Mouse (Mus musculus) erythroblast, adult 5-6 weeks (primary cell): ENCODE data around the gene Slc7a6. TPM values are rescaled to one million over a fixed set of nuclear protein-coding genes. Genes with fewer than 3 reads are reported as not detected.

Experiments
- ATAC-seq: replicated peaks from 2 replicates; pipeline ENCODE4 v1.8.0; 2016; ENCODE audit warnings: moderate number of reproducible peaks, mild to moderate bottlenecking, moderate TSS enrichment, inconsistent platforms; ENCODE audit not compliant: poor library complexity, low FRiP score, severe bottlenecking
- total RNA-seq, 2 experiments: library from RNA; stranded (forward) in 1 of 2; stranded (reverse) in 1 of 2; fragments of 150-400 nt in 1 of 2; fragments of 200-764, 138-1000 nt in 1 of 2; gene quantifications; 2 replicates each; pipeline versions ENCODE4 v1.2.3 to v1.2.4; 2015 to 2017; ENCODE audit warnings: low replicate concordance in 2 of 2

Slc7a6 gene
- total RNA-seq (2015; ENCODE audit: low replicate concordance) (2.5 and 3.8 TPM in 2 replicates), total RNA-seq (2017; ENCODE audit: low replicate concordance) (2.2 and 2.5 TPM in 2 replicates)

- peak; percentile 70 for ATAC-seq
These were observed at the start of gene Slc7a6 for GRCm38 (mm10) chr8:106168356-106169016. TSS of gene Slc7a6 (plus strand) at chr8:106168857.

GRCm38 (mm10) chr8:106123443-106123842, 45.2 kb upstream of the Slc7a6 start:
- ATAC-seq: no peak

- no peak for ATAC-seq
These were observed 42.6 kb upstream of the Slc7a6 start for GRCm38 (mm10) chr8:106126055-106126454.

- ATAC-seq: no peak
These were observed 41.6 kb upstream of the Slc7a6 start for GRCm38 (mm10) chr8:106127054-106127453.

- no peak for ATAC-seq
These were observed 40.7 kb upstream of the Slc7a6 start for GRCm38 (mm10) chr8:106127882-106128410.

- ATAC-seq: no peak
These were observed 39.3 kb upstream of the Slc7a6 start for GRCm38 (mm10) chr8:106129232-106129930.

GRCm38 (mm10) chr8:106129997-106130396, 38.7 kb upstream of the Slc7a6 start:
- ATAC-seq: no peak

- no peak for ATAC-seq
These were observed 38.2 kb upstream of the Slc7a6 start for GRCm38 (mm10) chr8:106130505-106130904.

- no peak for ATAC-seq
These were observed 37.6 kb upstream of the Slc7a6 start for GRCm38 (mm10) chr8:106131021-106131420.

- ATAC-seq: no peak
These were observed 37.0 kb upstream of the Slc7a6 start for GRCm38 (mm10) chr8:106131488-106132222.

- ATAC-seq: no peak
These were observed 36.3 kb upstream of the Slc7a6 start for GRCm38 (mm10) chr8:106132356-106132755.

- ATAC-seq: no peak
These were observed 35.1 kb upstream of the Slc7a6 start for GRCm38 (mm10) chr8:106133526-106133925.

GRCm38 (mm10) chr8:106133946-106134345, 34.7 kb upstream of the Slc7a6 start:
- no peak for ATAC-seq

GRCm38 (mm10) chr8:106134751-106135571, 33.7 kb upstream of the Slc7a6 start:
- no peak for ATAC-seq

- no peak for ATAC-seq
These were observed 33.0 kb upstream of the Slc7a6 start for GRCm38 (mm10) chr8:106135672-106136071.

GRCm38 (mm10) chr8:106136156-106137130, 32.2 kb upstream of the Slc7a6 start, which contains the start of gene Esrp2:
TSS of gene Esrp2 (minus strand) at chr8:106136974.
- no peak for ATAC-seq

- ATAC-seq: no peak
These were observed 31.3 kb upstream of the Slc7a6 start for GRCm38 (mm10) chr8:106137218-106137905.
